Mouse (Mus musculus): ENCODE measurements around the gene Kansl2. TPM values are rescaled to one million over a fixed set of nuclear protein-coding genes. Genes with fewer than 3 reads are reported as not detected.

The Kansl2 gene
- 115 and 121 TPM in 2 replicates for polyA plus RNA-seq (2015; fragmentation: Nextera tagmentation; extraction: Ambion mirVana)

GRCm38 (mm10) chr15:98533881-98534627 is at the start of gene Kansl2:
Kansl2 (minus strand) TSS chr15:98534264.
- Histone ChIP-seq H3K9ac (peak within 1 kb of the TSS; percentile 90), H3K27ac (peak within 1 kb of the TSS; percentile 100), H3K4me1 (peaks cover 14% of the 10 kb centered on the region), H3K27me3 (no peaks in the 10 kb centered on the region), H3K9me3 (replicated peaks) (no peaks in the 10 kb centered on the region), H3K36me3 (peaks cover 40% of the 10 kb centered on the region), H3K4me3 (replicated peaks) (peak within 1 kb of the TSS; percentile 89), H3K4me2 (peak within 1 kb of the TSS; percentile 82)
- WGBS, result under 1% methylated on average over 69 of the region's 70 CpGs
- ATAC-seq (replicated peaks; ENCODE audit: low FRiP score), result peak; percentile 100

GRCm38 (mm10) chr15:98582996-98583395 is 48.9 kb upstream of the Kansl2 start:
- H3K27ac ChIP-seq, result no peak overlapping the region
- no peak for ATAC-seq (replicated peaks; ENCODE audit: low FRiP score)
- H3K9ac ChIP-seq, result no peak overlapping the region
- no peak overlapping the region for H3K4me2 ChIP-seq
- 76% methylated on average over 8 of the region's 8 CpGs for WGBS
- no peaks in the 10 kb centered on the region for H3K36me3 ChIP-seq
- no peak overlapping the region for H3K4me3 ChIP-seq (replicated peaks)
- H3K4me1 ChIP-seq, result peaks cover 10% of the 10 kb centered on the region
- H3K9me3 ChIP-seq (replicated peaks), result no peaks in the 10 kb centered on the region
- H3K27me3 ChIP-seq, result no peaks in the 10 kb centered on the region

- Histone ChIP-seq H3K9me3 (replicated peaks) (no peaks in the 10 kb centered on the region), H3K27me3 (no peaks in the 10 kb centered on the region)
Measured at GRCm38 (mm10) chr15:98582410-98582809, 48.3 kb upstream of the Kansl2 start.

DNA sequence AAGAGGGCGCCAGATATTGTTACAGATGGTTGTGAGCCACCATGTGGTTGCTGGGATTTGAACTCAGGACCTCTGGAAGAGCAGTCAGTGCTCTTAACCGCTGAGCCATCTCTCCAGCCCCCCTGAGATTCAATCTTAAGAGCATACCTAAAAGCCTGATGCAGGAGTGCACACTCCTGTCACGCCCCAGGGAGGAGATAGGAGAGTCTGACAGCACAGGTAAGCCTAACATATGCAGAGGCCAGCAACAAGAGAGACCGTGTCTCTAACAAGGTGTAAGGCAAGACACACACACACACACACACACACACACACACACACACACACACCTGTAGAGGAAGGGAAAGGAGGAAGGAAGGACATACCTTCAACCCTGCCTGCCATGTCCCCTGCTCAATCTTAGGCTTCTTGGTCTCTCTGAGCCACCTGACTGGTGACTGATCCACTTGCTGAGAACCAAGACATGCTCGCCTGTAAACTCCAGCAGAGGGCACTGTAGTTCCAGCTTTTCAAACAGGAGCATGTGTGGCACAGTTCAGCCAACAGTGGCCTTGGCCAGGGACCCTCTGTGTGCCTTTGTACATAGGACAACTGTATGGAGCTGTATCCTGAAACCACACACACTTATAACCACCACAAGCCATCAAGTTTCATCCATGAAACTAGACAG is 45.9 kb upstream of the Kansl2 start:
- WGBS, result 41% methylated on average over 5 of the region's 5 CpGs
- no peaks in the 10 kb centered on the region for H3K9me3 ChIP-seq (replicated peaks)

More at GRCm38 (mm10) chr15:98582410-98582809, 48.3 kb upstream of the Kansl2 start:
- Histone ChIP-seq H3K4me2 (no peak overlapping the region), H3K4me1 (peaks cover 10% of the 10 kb centered on the region), H3K36me3 (no peaks in the 10 kb centered on the region), H3K27ac (no peak overlapping the region), H3K4me3 (replicated peaks) (no peak overlapping the region), H3K9ac (no peak overlapping the region)
- ATAC-seq (replicated peaks; ENCODE audit: low FRiP score), result no peak
- WGBS, result 70% methylated on average over 8 of the region's 8 CpGs

GRCm38 (mm10) chr15:98579310-98579709 is 45.2 kb upstream of the Kansl2 start:
- Histone ChIP-seq H3K4me2 (no peak overlapping the region), H3K27me3 (no peaks in the 10 kb centered on the region), H3K27ac (no peak overlapping the region), H3K9me3 (replicated peaks) (no peaks in the 10 kb centered on the region), H3K9ac (no peak overlapping the region), H3K4me1 (peaks cover 2% of the 10 kb centered on the region; the same call in 1 of the 2 replicates), H3K36me3 (no peaks in the 10 kb centered on the region), H3K4me3 (replicated peaks) (no peak overlapping the region)
- ATAC-seq (replicated peaks; ENCODE audit: low FRiP score), result no peak
- 88% methylated on average over 2 of the region's 2 CpGs for WGBS

More for the DNA sequence above, 45.9 kb upstream of the Kansl2 start:
- H3K36me3 ChIP-seq, result no peaks in the 10 kb centered on the region
- ATAC-seq (replicated peaks; ENCODE audit: low FRiP score), result peak; percentile 80
- H3K9ac ChIP-seq, result no peak overlapping the region
- H3K27me3 ChIP-seq, result no peaks in the 10 kb centered on the region
- H3K4me2 ChIP-seq, result no peak overlapping the region
- no peak overlapping the region for H3K4me3 ChIP-seq (replicated peaks)
- no peak overlapping the region for H3K27ac ChIP-seq
- peaks cover 2% of the 10 kb centered on the region; the same call in 1 of the 2 replicates for H3K4me1 ChIP-seq

DNA sequence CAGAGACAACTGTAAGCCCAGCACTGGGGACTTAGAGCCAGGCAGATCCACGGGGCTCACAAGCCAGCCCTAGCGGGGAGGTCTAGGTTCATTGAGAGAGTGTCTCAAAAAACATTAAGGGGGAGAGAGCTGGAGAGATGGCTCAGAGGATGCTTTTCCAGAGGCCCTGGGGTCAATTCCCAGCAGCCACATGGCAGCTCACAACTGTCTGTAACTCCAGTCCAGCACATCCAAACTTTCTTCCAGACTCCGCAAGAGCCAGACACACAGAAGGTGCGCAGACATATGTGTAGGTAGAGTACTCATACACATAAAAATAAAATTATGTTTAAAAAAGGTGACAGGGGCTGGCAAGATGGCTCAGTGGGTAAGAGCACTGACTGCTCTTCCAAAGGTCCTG is 39.2 kb upstream of the Kansl2 start:
- Histone ChIP-seq H3K4me3 (replicated peaks) (no peak overlapping the region), H3K36me3 (no peaks in the 10 kb centered on the region), H3K4me1 (peaks cover 8% of the 10 kb centered on the region), H3K4me2 (no peak overlapping the region), H3K27me3 (no peaks in the 10 kb centered on the region), H3K9ac (no peak overlapping the region), H3K27ac (no peak overlapping the region), H3K9me3 (replicated peaks) (no peaks in the 10 kb centered on the region)
- 81% methylated on average over 4 of the region's 4 CpGs for WGBS
- no peak for ATAC-seq (replicated peaks; ENCODE audit: low FRiP score)

DNA sequence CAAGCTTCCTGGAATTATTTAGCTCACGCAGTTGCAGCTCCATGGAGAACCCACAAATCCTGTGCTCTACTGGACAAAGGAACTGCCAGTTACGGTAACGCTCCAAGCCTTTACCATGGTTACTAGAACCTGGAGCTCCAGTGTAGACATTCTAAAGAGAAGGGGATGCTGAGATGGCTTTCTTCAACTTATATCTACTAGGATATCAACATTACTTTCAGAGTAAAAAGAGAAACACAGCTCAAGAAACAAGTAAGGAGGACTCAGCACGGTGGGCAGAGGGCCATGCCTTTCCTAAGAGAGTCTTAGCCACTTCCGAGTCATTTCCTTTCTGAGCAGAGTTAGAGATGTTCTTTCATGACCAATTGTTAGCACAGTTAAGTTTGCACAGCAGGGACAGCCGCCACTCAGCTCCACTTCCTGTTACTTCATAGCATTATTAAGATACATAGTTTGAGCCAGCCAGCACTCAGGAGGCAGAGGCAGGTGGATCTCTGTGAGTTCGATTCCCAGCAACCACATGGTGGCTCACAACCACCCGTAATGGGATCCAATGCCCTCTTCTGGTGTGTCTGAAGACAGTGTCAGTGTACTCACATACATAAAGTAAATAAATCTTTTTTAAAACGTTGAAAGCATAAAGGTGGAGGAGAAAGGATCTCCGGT is 36.9 kb upstream of the Kansl2 start, which contains the start of the genes Ccnt1 and 4930415O20Rik:
Gene Ccnt1, minus strand, starts transcription at position 51 of the 666 bp plus-strand sequence.
Gene 4930415O20Rik, plus strand, starts transcription at position 132 of the 666 bp plus-strand sequence.
- H3K36me3 ChIP-seq, result no peaks in the 10 kb centered on the region
- H3K9me3 ChIP-seq (replicated peaks), result no peaks in the 10 kb centered on the region
- H3K9ac ChIP-seq, result no peak within 1 kb of the TSS
- H3K27ac ChIP-seq, result no peak within 1 kb of the TSS
- H3K4me3 ChIP-seq (replicated peaks), result no peak within 1 kb of the TSS
- ATAC-seq (replicated peaks; ENCODE audit: low FRiP score), result no peak
- 80% methylated on average over 10 of the region's 10 CpGs for WGBS
- peaks cover 12% of the 10 kb centered on the region for H3K4me1 ChIP-seq
- H3K4me2 ChIP-seq, result no peak within 1 kb of the TSS
- H3K27me3 ChIP-seq, result no peaks in the 10 kb centered on the region

- Histone ChIP-seq H3K4me1 (peaks cover 24% of the 10 kb centered on the region), H3K4me3 (replicated peaks) (no peak overlapping the region), H3K4me2 (no peak overlapping the region), H3K27me3 (no peaks in the 10 kb centered on the region), H3K9me3 (replicated peaks) (no peaks in the 10 kb centered on the region), H3K9ac (no peak overlapping the region), H3K36me3 (no peaks in the 10 kb centered on the region), H3K27ac (no peak overlapping the region)
- ATAC-seq (replicated peaks; ENCODE audit: low FRiP score), result no peak
- WGBS, result 84% methylated on average over 4 of the region's 4 CpGs
Measured at GRCm38 (mm10) chr15:98569795-98570365, 35.8 kb upstream of the Kansl2 start.

GRCm38 (mm10) chr15:98569216-98569615 is 35.2 kb upstream of the Kansl2 start:
- Histone ChIP-seq H3K4me1 (peaks cover 27% of the 10 kb centered on the region), H3K36me3 (peaks cover 3% of the 10 kb centered on the region; the same call in 1 of the 2 replicates), H3K9ac (peak overlapping the region; percentile 72; the same call in 1 of the 2 replicates), H3K27ac (peak overlapping the region; percentile 95), H3K9me3 (replicated peaks) (no peaks in the 10 kb centered on the region), H3K27me3 (no peaks in the 10 kb centered on the region), H3K4me3 (replicated peaks) (peak overlapping the region; percentile 73), H3K4me2 (peak overlapping the region; percentile 78)
- ATAC-seq (replicated peaks; ENCODE audit: low FRiP score), result no peak
- 61% methylated on average over 7 of the region's 7 CpGs for WGBS

DNA sequence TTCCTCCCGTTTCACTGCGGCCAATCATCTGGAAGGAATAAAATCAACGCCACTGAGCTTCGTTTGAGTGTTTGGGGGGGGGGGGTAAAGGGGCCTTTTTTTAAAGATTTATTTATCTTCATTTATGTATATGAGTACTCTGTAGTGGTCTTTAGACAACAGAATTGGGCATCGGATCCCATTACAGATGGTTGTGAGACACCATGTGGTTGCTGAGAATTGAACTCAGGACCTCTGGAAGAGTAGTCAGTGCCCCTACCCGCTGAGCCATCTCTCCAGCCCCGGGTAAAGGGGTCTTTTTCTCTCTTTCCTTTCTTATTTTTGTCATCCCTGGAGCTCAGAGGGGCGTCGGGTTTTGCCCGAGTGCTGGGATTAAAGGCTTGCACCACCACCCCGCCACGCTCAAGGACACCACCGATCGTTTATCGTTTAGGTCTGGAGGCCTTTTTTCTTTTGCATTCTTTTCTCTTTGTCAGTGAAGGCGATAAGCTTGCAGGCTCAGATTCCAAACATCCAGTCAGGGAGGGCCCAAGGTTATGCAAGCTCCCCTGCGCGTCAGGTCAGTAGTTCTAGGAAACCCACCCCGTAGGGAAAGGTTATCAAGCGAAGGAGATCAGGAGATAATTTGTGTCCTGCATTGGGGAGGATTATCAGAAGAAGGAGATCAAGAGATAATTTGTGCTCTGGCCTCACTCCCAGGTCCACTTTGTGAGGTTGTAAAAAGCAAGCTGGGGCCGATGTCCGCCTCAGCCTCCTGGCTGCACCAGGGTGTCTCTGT is 34.4 kb upstream of the Kansl2 start:
- Histone ChIP-seq H3K27me3 (no peaks in the 10 kb centered on the region), H3K27ac (peak overlapping the region; percentile 95), H3K4me2 (peak overlapping the region; percentile 78), H3K9me3 (replicated peaks) (no peaks in the 10 kb centered on the region), H3K4me3 (replicated peaks) (peak overlapping the region; percentile 73), H3K36me3 (peaks cover 7% of the 10 kb centered on the region), H3K4me1 (peaks cover 27% of the 10 kb centered on the region), H3K9ac (peak overlapping the region; percentile 72)
- WGBS, result 5% methylated on average over 22 of the region's 22 CpGs
- no peak; the same call in 1 of the 2 replicates for ATAC-seq (replicated peaks; ENCODE audit: low FRiP score)

Data from kidney, embryonic 15.5 days (tissue).